Mouse (Mus musculus): ENCODE results near the gene Grpel1. TPM values are rescaled to one million over a fixed set of nuclear protein-coding genes. Genes with fewer than 3 reads are reported as not detected.

Grpel1 gene
- polyA plus RNA-seq, 1 experiment from 2014 or later = 68.0 TPM

GRCm38 (mm10) chr5:36493919-36494318 is 29.1 kb downstream of the Grpel1 start:
- H3K9ac ChIP-seq (ENCODE audit: low read depth, low read length) = no peak overlapping the region
- DNase-seq (ENCODE audit: low spot score) (no peak), ATAC-seq (replicated peaks; ENCODE audit: low FRiP score, low read depth) (no peak)
- no peak overlapping the region for H3K4me3 ChIP-seq (replicated peaks; ENCODE audit: low read depth, low read length)
- no peak overlapping the region for H3K4me2 ChIP-seq (ENCODE audit: low read length)
- no peak overlapping the region for H3K27ac ChIP-seq
- no peaks in the 10 kb centered on the region for H3K9me3 ChIP-seq (replicated peaks; ENCODE audit: low read length)
- TF ChIP-seq CTCF (IDR thresholded peaks at IDR 0.05; ENCODE audit: low read depth) = no peak
- H3K27me3 ChIP-seq (ENCODE audit: insufficient read depth, low read length) = no peaks in the 10 kb centered on the region
- peaks cover 45% of the 10 kb centered on the region for H3K36me3 ChIP-seq (ENCODE audit: insufficient read depth, low read length)
- H3K4me1 ChIP-seq (replicated peaks; ENCODE audit: insufficient read depth, low read length) = no peaks in the 10 kb centered on the region
- WGBS = 87% methylated on average over 6 of the region's 6 CpGs

- no peaks in the 10 kb centered on the region for H3K4me1 ChIP-seq (replicated peaks; ENCODE audit: insufficient read depth, low read length)
- WGBS = 99% methylated on average over 9 of the region's 9 CpGs
- H3K4me3 ChIP-seq (replicated peaks; ENCODE audit: low read depth, low read length) = no peak overlapping the region
- H3K27ac ChIP-seq = no peak overlapping the region
- ATAC-seq (replicated peaks; ENCODE audit: low FRiP score, low read depth) (no peak), DNase-seq (ENCODE audit: low spot score) (no peak)
- no peak for TF ChIP-seq CTCF (IDR thresholded peaks at IDR 0.05; ENCODE audit: low read depth)
- no peak overlapping the region for H3K9ac ChIP-seq (ENCODE audit: low read depth, low read length)
- H3K36me3 ChIP-seq (ENCODE audit: insufficient read depth, low read length) = peaks cover 48% of the 10 kb centered on the region
- H3K9me3 ChIP-seq (replicated peaks; ENCODE audit: low read length) = no peaks in the 10 kb centered on the region
- H3K27me3 ChIP-seq (ENCODE audit: insufficient read depth, low read length) = no peaks in the 10 kb centered on the region
- no peak overlapping the region for H3K4me2 ChIP-seq (ENCODE audit: low read length)
Observed at GRCm38 (mm10) chr5:36494709-36495108, 29.9 kb downstream of the Grpel1 start.

- Histone ChIP-seq H3K4me2 (ENCODE audit: low read length) (no peak overlapping the region), H3K4me1 (replicated peaks; ENCODE audit: insufficient read depth, low read length) (no peaks in the 10 kb centered on the region), H3K4me3 (replicated peaks; ENCODE audit: low read depth, low read length) (no peak overlapping the region), H3K9ac (ENCODE audit: low read depth, low read length) (no peak overlapping the region), H3K27me3 (ENCODE audit: insufficient read depth, low read length) (no peaks in the 10 kb centered on the region), H3K36me3 (ENCODE audit: insufficient read depth, low read length) (peaks cover 47% of the 10 kb centered on the region), H3K27ac (no peak overlapping the region), H3K9me3 (replicated peaks; ENCODE audit: low read length) (no peaks in the 10 kb centered on the region)
- WGBS = 87% methylated on average over 7 of the region's 7 CpGs
- no peak for TF ChIP-seq CTCF (IDR thresholded peaks at IDR 0.05; ENCODE audit: low read depth)
- DNase-seq (ENCODE audit: low spot score) (no peak), ATAC-seq (replicated peaks; ENCODE audit: low FRiP score, low read depth) (no peak; the same call in 1 of the 2 replicates)
Observed at GRCm38 (mm10) chr5:36505235-36505634, 40.4 kb downstream of the Grpel1 start.

- Histone ChIP-seq H3K36me3 (ENCODE audit: insufficient read depth, low read length) (peaks cover 46% of the 10 kb centered on the region), H3K9ac (ENCODE audit: low read depth, low read length) (no peak overlapping the region), H3K27ac (no peak overlapping the region), H3K9me3 (replicated peaks; ENCODE audit: low read length) (no peaks in the 10 kb centered on the region), H3K4me1 (replicated peaks; ENCODE audit: insufficient read depth, low read length) (no peaks in the 10 kb centered on the region), H3K4me3 (replicated peaks; ENCODE audit: low read depth, low read length) (no peak overlapping the region), H3K4me2 (ENCODE audit: low read length) (no peak overlapping the region), H3K27me3 (ENCODE audit: insufficient read depth, low read length) (no peaks in the 10 kb centered on the region)
- 68% methylated on average over 5 of the region's 5 CpGs for WGBS
- TF ChIP-seq CTCF (IDR thresholded peaks at IDR 0.05; ENCODE audit: low read depth) = no peak
- DNase-seq (ENCODE audit: low spot score) = no peak
- ATAC-seq (replicated peaks; ENCODE audit: low FRiP score, low read depth) = no peak; the same call in 1 of the 2 replicates
Observed at GRCm38 (mm10) chr5:36505643-36506042, 40.8 kb downstream of the Grpel1 start.

- no peak overlapping the region for H3K9ac ChIP-seq (ENCODE audit: low read depth, low read length)
- TF ChIP-seq CTCF (IDR thresholded peaks at IDR 0.05; ENCODE audit: low read depth) = no peak
- no peak for DNase-seq (ENCODE audit: low spot score)
Observed at GRCm38 (mm10) chr5:36508351-36508750, 43.6 kb downstream of the Grpel1 start.

GRCm38 (mm10) chr5:36510956-36511355 is 46.2 kb downstream of the Grpel1 start:
- H3K9me3 ChIP-seq (replicated peaks; ENCODE audit: low read length) = no peaks in the 10 kb centered on the region
- H3K27ac ChIP-seq = no peak overlapping the region
- TF ChIP-seq CTCF (IDR thresholded peaks at IDR 0.05; ENCODE audit: low read depth) = no peak
- WGBS = 98% methylated on average over 2 of the region's 2 CpGs
- H3K4me3 ChIP-seq (replicated peaks; ENCODE audit: low read depth, low read length) = no peak overlapping the region
- no peaks in the 10 kb centered on the region for H3K27me3 ChIP-seq (ENCODE audit: insufficient read depth, low read length)
- no peaks in the 10 kb centered on the region for H3K4me1 ChIP-seq (replicated peaks; ENCODE audit: insufficient read depth, low read length)
- H3K9ac ChIP-seq (ENCODE audit: low read depth, low read length) = no peak overlapping the region
- ATAC-seq (replicated peaks; ENCODE audit: low FRiP score, low read depth) (no peak), DNase-seq (ENCODE audit: low spot score) (no peak)
- H3K36me3 ChIP-seq (ENCODE audit: insufficient read depth, low read length) = peaks cover 40% of the 10 kb centered on the region
- no peak overlapping the region for H3K4me2 ChIP-seq (ENCODE audit: low read length)

More at GRCm38 (mm10) chr5:36508351-36508750, 43.6 kb downstream of the Grpel1 start:
- H3K4me2 ChIP-seq (ENCODE audit: low read length) = no peak overlapping the region
- H3K27ac ChIP-seq = no peak overlapping the region
- no peak overlapping the region for H3K4me3 ChIP-seq (replicated peaks; ENCODE audit: low read depth, low read length)
- peaks cover 43% of the 10 kb centered on the region; the same call in 1 of the 2 replicates for H3K36me3 ChIP-seq (ENCODE audit: insufficient read depth, low read length)
- no peaks in the 10 kb centered on the region for H3K9me3 ChIP-seq (replicated peaks; ENCODE audit: low read length)
- no peaks in the 10 kb centered on the region for H3K27me3 ChIP-seq (ENCODE audit: insufficient read depth, low read length)
- no peaks in the 10 kb centered on the region for H3K4me1 ChIP-seq (replicated peaks; ENCODE audit: insufficient read depth, low read length)
- 87% methylated on average over 10 of the region's 10 CpGs for whole genome bisulfite sequencing
- ATAC-seq (replicated peaks; ENCODE audit: low FRiP score, low read depth) = no peak

GRCm38 (mm10) chr5:36515126-36515525 is 50.3 kb downstream of the Grpel1 start:
- Histone ChIP-seq H3K4me1 (replicated peaks; ENCODE audit: insufficient read depth, low read length) (no peaks in the 10 kb centered on the region), H3K4me3 (replicated peaks; ENCODE audit: low read depth, low read length) (no peak overlapping the region), H3K4me2 (ENCODE audit: low read length) (no peak overlapping the region), H3K27me3 (ENCODE audit: insufficient read depth, low read length) (no peaks in the 10 kb centered on the region), H3K9me3 (replicated peaks; ENCODE audit: low read length) (no peaks in the 10 kb centered on the region), H3K36me3 (ENCODE audit: insufficient read depth, low read length) (peaks cover 63% of the 10 kb centered on the region), H3K27ac (no peak overlapping the region), H3K9ac (ENCODE audit: low read depth, low read length) (no peak overlapping the region)
- no peak for ATAC-seq (replicated peaks; ENCODE audit: low FRiP score, low read depth)
- no peak for DNase-seq (ENCODE audit: low spot score)
- 96% methylated on average over 1 of the region's 1 CpGs for WGBS
- TF ChIP-seq CTCF (IDR thresholded peaks at IDR 0.05; ENCODE audit: low read depth) = no peak

Measured in kidney, postnatal 0 days (tissue).